In genomic region chr4:151604481-151604880, GRCm38 (mm10) we compare ENCODE assay signal across 8 mouse cellular contexts.
A peak's percentile ranks its signal among the peaks of the same experiment; 100 is the strongest.
DNase-seq lines count a peak whose midpoint lies in the region; ATAC-seq and TF ChIP-seq lines count a peak whose summit lies in the region.

No protein-coding gene starts in this region.

- no peaks in the 10 kb centered on the region for H3K27me3 ChIP-seq in thymus, adult 2 months (ENCODE audit: control insufficient read depth, insufficient read depth, low read length)
- 0 out of 2 replicates have a peak, but pooled peaks cover 3% of the 10 kb centered on the region for H3K27me3 ChIP-seq in forebrain, embryonic 16.5 days (replicated peaks; ENCODE audit: control insufficient read depth, insufficient read depth, low read length)
- H3K27me3 ChIP-seq in lung, embryonic 16.5 days (ENCODE audit: control insufficient read depth, insufficient read depth, low read depth, low read length): no peaks in the 10 kb centered on the region

- no peaks in the 10 kb centered on the region for H3K4me1 ChIP-seq in thymus, adult 2 months (replicated peaks; ENCODE audit: control insufficient read depth, insufficient read depth, low read length)
- no peaks in the 10 kb centered on the region for H3K4me1 ChIP-seq in forebrain, embryonic 16.5 days (replicated peaks; ENCODE audit: control insufficient read depth, insufficient read depth, low read length)
- no peaks in the 10 kb centered on the region for H3K4me1 ChIP-seq in lung, embryonic 16.5 days (replicated peaks; ENCODE audit: control insufficient read depth, insufficient read depth, low read length)

- DNase-seq in thymus, adult 2 months: peak; percentile 6
- DNase-seq in thymus, adult 18-20 months: no peak
- peak; percentile 51 for DNase-seq in heart, postnatal 25 days (ENCODE audit: low spot score)
- DNase-seq in layer of hippocampus, adult 2 months (ENCODE audit: low spot score in 2 of 2): peak; percentile 26 to 32
- DNase-seq in right cerebral cortex, postnatal 14 days: peak; percentile 61
- no peak for DNase-seq in cerebellum, adult 9-10 months

- H3K27ac ChIP-seq in thymus, adult 2 months (ENCODE audit: control insufficient read depth, insufficient read depth, low read length): no peak overlapping the region
- H3K27ac ChIP-seq in forebrain, embryonic 16.5 days (ENCODE audit: low read length): no peak overlapping the region
- no peak overlapping the region for H3K27ac ChIP-seq in layer of hippocampus, adult 2 months
- no peak overlapping the region for H3K27ac ChIP-seq in lung, embryonic 16.5 days (ENCODE audit: low read length)

- no peak overlapping the region for H3K4me2 ChIP-seq in forebrain, embryonic 16.5 days (ENCODE audit: low read length)
- no peak overlapping the region for H3K4me2 ChIP-seq in lung, embryonic 16.5 days (ENCODE audit: low read depth, low read length)

- no peaks in the 10 kb centered on the region for H3K9me3 ChIP-seq in forebrain, embryonic 16.5 days (ENCODE audit: control insufficient read depth, low read length)
- no peaks in the 10 kb centered on the region for H3K9me3 ChIP-seq in lung, embryonic 16.5 days (ENCODE audit: control insufficient read depth, low read length)

- TF ChIP-seq POLR2A in thymus, adult 2 months (IDR thresholded peaks at IDR 0.05; ENCODE audit: control insufficient read depth, extremely low read depth, insufficient read depth, low read length, poor library complexity): no peak

- intact Hi-C loops in heart, postnatal 25 days (cut with DNase I): no loop called here

- peak; percentile 49; the same call in 1 of the 2 replicates for ATAC-seq in forebrain, embryonic 16.5 days
- ATAC-seq in lung, embryonic 16.5 days (ENCODE audit: low read depth): peak; percentile 98

- no peak overlapping the region for H3K9ac ChIP-seq in forebrain, embryonic 16.5 days (replicated peaks; ENCODE audit: low read depth, low read length)
- no peak overlapping the region for H3K9ac ChIP-seq in lung, embryonic 16.5 days (ENCODE audit: low read length)

- no peak overlapping the region for H3K4me3 ChIP-seq in thymus, adult 2 months (ENCODE audit: control insufficient read depth, insufficient read depth, low read length)
- no peak overlapping the region for H3K4me3 ChIP-seq in forebrain, embryonic 16.5 days (replicated peaks; ENCODE audit: low read length)
- no peak overlapping the region for H3K4me3 ChIP-seq in layer of hippocampus, adult 2 months
- no peak overlapping the region for H3K4me3 ChIP-seq in lung, embryonic 16.5 days (ENCODE audit: low read length)

- no peak for TF ChIP-seq CTCF in thymus, adult 2 months (IDR thresholded peaks at IDR 0.05; ENCODE audit: borderline replicate concordance, control insufficient read depth, extremely low read depth, insufficient read depth, low read length, poor library complexity)
- no peak for TF ChIP-seq CTCF in layer of hippocampus, adult 2 months (conservative IDR thresholded peaks at IDR 0.05)

- H3K36me3 ChIP-seq in thymus, adult 2 months (ENCODE audit: control insufficient read depth, insufficient read depth, low read length): no peaks in the 10 kb centered on the region
- H3K36me3 ChIP-seq in forebrain, embryonic 16.5 days (ENCODE audit: control insufficient read depth, insufficient read depth): no peaks in the 10 kb centered on the region
- H3K36me3 ChIP-seq in lung, embryonic 16.5 days (ENCODE audit: control insufficient read depth, insufficient read depth, low read length): no peaks in the 10 kb centered on the region

- 15% methylated on average over 16 of the region's 16 CpGs for WGBS in thymus, adult 2 months
- WGBS in forebrain, embryonic 16.5 days: 6% methylated on average over 16 of the region's 16 CpGs
- WGBS in lung, embryonic 16.5 days: 5% methylated on average over 16 of the region's 16 CpGs

Comparison
In these comparisons a context has a peak if more than half of its experiments do, and no peak if none do; other contexts are left out.
1. DNase-seq: peak in thymus, adult 2 months (single experiment), heart, postnatal 25 days (single experiment), layer of hippocampus, adult 2 months (2 of 2) and right cerebral cortex, postnatal 14 days (single experiment); none in thymus, adult 18-20 months (0 of 2) and cerebellum, adult 9-10 months (single experiment).